Mouse (Mus musculus): ENCODE measurements around the gene Ccr1. TPM values are rescaled to one million over a fixed set of nuclear protein-coding genes. Genes with fewer than 3 reads are reported as not detected.
"Not testable (repeated sequence)": the region's sequence is repeated elsewhere in the genome, so short reads cannot be mapped to it uniquely, and the experiment has no call there.

Gene Ccr1
- total RNA-seq, 2 experiments from 2014 or later, result 0.38 TPM; not detected in 1

GRCm38 (mm10) chr9:123931761-123932700, 36.5 kb downstream of the Ccr1 start:
- Histone ChIP-seq H3K27ac (no peak overlapping the region), H3K4me3 (no peak overlapping the region)
- DNase-seq (ENCODE audit: extremely low spot score in 1 of 2, low spot score in 2 of 2), result no peak
- no peak for TF ChIP-seq CTCF (IDR thresholded peaks at IDR 0.05)
- intact Hi-C loops (cut with DNase I), result no loop called here

DNA sequence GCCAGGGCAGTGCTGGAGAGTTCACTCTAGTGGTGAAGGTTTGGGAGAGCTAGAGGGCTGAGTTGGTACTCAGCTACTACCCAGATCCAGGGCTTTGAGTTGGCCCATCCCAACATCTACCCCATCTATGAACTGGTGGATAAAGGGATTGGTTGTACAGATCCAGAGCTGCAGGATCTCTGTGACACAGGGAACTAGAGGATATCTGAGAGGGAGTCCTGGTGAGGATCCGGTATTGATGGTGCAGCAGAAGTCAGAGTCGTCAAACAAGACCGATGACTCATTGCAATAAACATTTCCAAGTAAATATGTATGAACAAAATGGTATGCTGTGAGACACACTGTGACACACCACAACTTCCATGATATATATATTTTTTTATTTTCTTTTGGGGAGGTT, 37.6 kb downstream of the Ccr1 start:
- H3K27ac ChIP-seq, result peak overlapping the region; percentile 44; the same call in 1 of the 2 replicates
- intact Hi-C loops (cut with DNase I), result no loop called here
- no peak for TF ChIP-seq CTCF (IDR thresholded peaks at IDR 0.05)
- no peak overlapping the region for H3K4me3 ChIP-seq
- no peak for DNase-seq (ENCODE audit: extremely low spot score in 1 of 2, low spot score in 2 of 2)

- no peak for DNase-seq (ENCODE audit: extremely low spot score in 1 of 2, low spot score in 2 of 2)
- TF ChIP-seq CTCF (IDR thresholded peaks at IDR 0.05), result no peak
- Histone ChIP-seq H3K4me3 (no peak overlapping the region), H3K27ac (peak overlapping the region; percentile 44)
- intact Hi-C loops (cut with DNase I), result no loop called here
Observed at GRCm38 (mm10) chr9:123930476-123930875, 38.0 kb downstream of the Ccr1 start.

DNA sequence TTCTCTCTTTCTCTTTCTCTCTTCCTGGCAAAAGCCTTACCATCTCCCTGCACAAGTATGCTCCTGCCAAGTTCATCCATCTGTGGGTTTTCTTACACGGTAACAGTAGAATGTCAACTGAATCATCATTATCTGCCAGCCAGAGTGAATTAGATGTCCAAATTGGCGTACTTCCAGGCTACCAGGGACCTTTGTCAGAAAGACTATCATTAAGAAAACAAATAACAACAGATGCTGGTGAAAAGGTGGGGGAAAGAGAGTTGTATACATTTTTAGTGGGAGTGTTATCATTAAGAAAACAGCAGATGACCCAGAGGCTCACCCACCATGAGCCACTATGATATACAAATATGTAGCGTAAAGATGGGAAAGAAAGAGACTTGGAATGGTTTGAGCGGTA, 38.6 kb downstream of the Ccr1 start:
- no peak for TF ChIP-seq CTCF (IDR thresholded peaks at IDR 0.05)
- Histone ChIP-seq H3K27ac (peak overlapping the region; percentile 32; the same call in 1 of the 2 replicates), H3K4me3 (no peak overlapping the region)
- no peak for DNase-seq (ENCODE audit: extremely low spot score in 1 of 2, low spot score in 2 of 2)
- intact Hi-C loops (cut with DNase I), result no loop called here

- H3K27ac ChIP-seq, result peak overlapping the region; percentile 5; the same call in 1 of the 2 replicates
- peak; percentile 30 for TF ChIP-seq CTCF (IDR thresholded peaks at IDR 0.05)
- no peak overlapping the region for H3K4me3 ChIP-seq
- no peak for DNase-seq (ENCODE audit: extremely low spot score in 1 of 2, low spot score in 2 of 2)
- intact Hi-C loops (cut with DNase I), result no loop called here
Observed at GRCm38 (mm10) chr9:123928759-123929246, 39.7 kb downstream of the Ccr1 start.

DNA sequence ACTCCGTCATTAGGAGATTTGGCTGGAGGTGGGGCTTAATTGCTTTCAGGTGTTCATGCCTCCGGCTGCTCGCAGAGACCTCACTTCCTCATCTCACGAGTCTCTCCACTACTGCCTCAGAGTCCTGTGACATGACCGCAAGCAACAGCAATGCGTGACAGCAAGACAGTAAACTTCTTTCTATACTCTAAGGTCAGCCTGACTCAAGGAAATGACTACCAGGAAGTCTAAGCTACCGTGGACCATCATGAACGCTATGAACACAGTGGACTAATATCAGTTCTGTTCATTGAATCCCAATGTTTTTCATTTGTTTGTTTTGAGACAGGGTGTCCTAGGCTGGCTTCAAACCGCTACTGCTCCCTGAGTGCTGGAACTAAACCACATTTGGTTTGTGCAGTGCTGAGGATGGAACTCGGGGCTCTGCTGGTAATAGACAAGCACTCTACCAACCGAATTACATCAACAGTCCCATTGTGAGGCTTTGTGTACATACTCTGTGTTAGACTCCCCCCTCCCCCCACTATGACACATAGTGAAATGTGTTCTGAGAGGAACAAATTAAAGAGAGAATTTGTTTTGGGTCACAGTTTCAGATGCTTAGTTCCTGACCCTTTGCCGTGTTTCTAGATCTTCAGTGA, 40.3 kb downstream of the Ccr1 start:
- no peak overlapping the region for H3K4me3 ChIP-seq
- intact Hi-C loops (cut with DNase I), result no loop called here
- no peak for DNase-seq (ENCODE audit: extremely low spot score in 1 of 2, low spot score in 2 of 2)
- no peak for TF ChIP-seq CTCF (IDR thresholded peaks at IDR 0.05)
- no peak overlapping the region; the same call in 1 of the 2 replicates for H3K27ac ChIP-seq

DNA sequence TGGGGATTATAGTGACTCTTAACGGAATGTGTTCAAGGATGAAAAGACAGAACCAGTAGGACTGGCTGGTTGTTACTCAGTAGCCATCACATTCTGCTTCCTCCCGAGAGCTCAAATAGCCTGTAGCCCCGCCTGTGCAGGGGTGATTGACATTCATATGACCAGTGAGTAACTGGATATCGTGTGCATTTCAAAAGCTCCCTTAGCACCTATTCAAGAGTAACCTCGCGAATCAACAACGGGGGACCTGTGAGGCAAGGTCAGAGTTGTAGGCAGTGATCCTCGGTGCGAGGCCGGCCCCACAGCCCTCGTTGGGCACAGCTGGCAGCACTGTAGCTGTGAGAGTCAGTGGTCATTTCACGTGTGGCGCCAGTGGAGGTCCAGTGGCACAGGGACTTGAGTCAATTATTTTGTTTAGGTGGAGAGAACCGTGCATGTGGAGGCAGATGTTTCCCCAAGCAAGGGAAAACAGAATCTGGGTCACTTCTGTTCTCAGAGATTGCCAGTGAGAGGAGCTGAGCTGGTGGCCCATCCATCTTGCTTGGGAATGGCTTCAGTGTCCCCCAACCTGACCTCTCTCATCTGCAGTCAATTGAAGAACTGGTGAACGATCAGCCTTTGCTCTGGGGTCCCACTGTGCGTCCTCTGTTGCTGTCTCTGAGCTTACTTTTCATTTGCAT, 41.1 kb downstream of the Ccr1 start:
- no peak for DNase-seq (ENCODE audit: extremely low spot score in 1 of 2, low spot score in 2 of 2)
- Histone ChIP-seq H3K27ac (peak overlapping the region; percentile 28; the same call in 1 of the 2 replicates), H3K4me3 (no peak overlapping the region)
- TF ChIP-seq CTCF (IDR thresholded peaks at IDR 0.05), result no peak
- intact Hi-C loops (cut with DNase I), result no loop called here

DNA sequence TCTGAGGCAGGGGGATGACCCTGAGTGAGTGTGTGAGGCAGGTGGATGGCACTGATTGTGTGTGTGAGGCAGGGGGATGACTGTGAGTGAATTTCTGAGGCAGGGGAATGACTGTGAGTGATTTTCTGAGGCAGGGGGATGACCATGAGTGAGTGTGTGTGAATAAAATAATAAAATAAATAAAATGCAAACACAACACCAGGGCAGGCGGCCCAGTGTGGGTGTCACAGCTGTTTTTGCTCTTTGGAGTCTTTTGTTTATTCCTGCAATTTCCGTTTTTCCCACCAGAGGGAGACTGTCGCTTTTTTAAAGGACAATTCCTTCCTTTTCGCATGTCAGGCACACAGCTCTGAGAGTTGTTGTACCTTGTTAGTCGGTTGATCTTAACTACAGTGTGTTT, 42.5 kb downstream of the Ccr1 start:
- peak; percentile 82 for TF ChIP-seq CTCF (IDR thresholded peaks at IDR 0.05)
- H3K4me3 ChIP-seq; H3K27ac ChIP-seq; intact Hi-C loops (cut with DNase I): not testable (repeated sequence)
- DNase-seq (ENCODE audit: extremely low spot score in 1 of 2, low spot score in 2 of 2), result peak; percentile 36 to 49

DNA sequence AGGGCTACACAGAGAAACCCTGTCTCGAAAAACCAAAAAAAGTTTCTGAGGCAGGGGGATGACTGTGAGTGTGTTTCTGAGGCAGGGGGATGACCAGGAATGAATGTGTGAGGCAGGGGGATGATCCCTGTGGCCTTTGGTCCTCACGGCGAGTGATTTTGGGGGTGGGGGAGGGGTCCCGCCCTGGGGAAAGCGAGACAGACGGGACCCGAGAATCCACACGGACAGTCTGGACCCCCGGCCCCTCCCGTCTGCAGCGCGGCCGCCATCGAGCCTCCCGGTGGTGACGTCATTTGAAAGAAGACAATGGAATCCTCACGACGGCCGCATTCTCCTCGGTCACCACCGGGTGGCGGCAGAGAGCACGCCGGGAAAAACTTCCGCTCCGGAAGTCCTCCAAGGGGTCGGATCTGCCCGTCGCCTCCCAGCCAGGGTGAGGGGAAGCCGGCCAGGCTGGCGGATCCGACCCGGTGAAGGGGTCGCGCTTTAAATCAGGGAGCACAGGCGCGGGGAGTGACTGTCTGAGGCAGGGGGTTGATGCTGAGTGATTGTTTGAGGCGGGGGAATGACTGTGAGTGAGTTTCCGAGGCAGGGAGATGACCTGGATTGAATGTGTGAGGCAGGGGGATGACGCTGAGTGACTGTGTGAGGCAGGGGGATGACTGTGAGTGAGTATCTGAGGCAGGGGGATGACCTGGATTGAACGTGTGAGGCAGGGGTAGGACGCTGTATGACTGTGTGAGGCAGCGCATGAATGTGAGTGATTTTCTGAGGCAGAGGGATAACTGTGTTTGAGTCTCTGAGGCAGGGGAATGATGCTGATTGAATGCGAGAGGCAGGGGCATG, 43.2 kb downstream of the Ccr1 start:
- TF ChIP-seq CTCF (IDR thresholded peaks at IDR 0.05), result peak; percentile 83
- DNase-seq (ENCODE audit: extremely low spot score in 1 of 2, low spot score in 2 of 2), result peak; percentile 87 to 89
- intact Hi-C loops (cut with DNase I), result no loop called here
- peak overlapping the region; percentile 72 for H3K4me3 ChIP-seq
- peak overlapping the region; percentile 96 for H3K27ac ChIP-seq

DNA sequence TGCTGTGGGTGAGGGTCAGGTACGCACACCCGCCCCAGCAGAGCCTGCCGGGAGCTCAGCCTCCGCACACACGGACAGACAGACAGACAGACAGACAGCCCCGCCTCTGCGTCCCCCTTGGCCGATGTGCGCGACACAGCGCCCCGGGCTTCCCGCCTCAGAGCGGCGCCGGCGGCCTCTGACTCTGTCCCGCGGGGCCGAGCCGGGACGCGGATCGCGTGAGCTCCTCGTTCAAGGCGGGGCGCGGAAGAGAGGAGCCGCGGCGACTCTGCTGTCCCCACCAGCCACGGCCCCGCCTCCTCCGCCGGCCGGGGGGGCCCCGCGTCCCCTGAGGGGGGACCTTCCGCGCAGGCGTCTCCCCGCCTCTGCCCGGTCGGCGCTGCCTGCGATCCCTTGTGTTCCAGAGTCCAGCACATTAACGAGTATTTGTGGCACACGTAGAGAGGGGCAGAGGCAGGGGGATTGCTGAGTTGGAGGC, 43.9 kb downstream of the Ccr1 start:
- no peak for TF ChIP-seq CTCF (IDR thresholded peaks at IDR 0.05)
- intact Hi-C loops (cut with DNase I), result no loop called here

DNA sequence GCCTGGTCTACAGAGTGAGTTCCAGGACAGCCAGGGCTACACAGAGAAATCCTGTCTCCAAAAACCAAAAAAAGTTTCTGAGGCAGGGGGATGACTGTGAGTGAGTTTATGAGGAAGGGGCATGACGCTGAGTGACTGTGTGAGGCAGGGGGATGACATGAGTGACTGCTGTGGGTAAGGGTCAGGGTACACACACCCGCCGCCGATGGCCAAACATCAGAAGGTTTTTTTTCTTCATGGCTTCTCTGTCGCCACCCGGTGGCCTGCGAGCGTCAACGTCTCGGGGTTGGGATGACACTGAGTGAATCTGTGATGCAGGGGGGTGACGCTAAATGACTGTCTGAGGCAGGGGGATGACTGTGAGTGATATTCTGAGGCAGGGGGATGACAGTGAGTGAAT, 44.5 kb downstream of the Ccr1 start:
- peak overlapping the region; percentile 40; the same call in 1 of the 2 replicates for H3K27ac ChIP-seq
- peak; percentile 66 to 75 for DNase-seq (ENCODE audit: extremely low spot score in 1 of 2, low spot score in 2 of 2)
- TF ChIP-seq CTCF (IDR thresholded peaks at IDR 0.05), result peak; percentile 59
- intact Hi-C loops (cut with DNase I), result not testable (repeated sequence)
- H3K4me3 ChIP-seq, result peak overlapping the region; percentile 72

More for the DNA sequence above, 43.9 kb downstream of the Ccr1 start:
- Histone ChIP-seq H3K4me3 (peak overlapping the region; percentile 72), H3K27ac (peak overlapping the region; percentile 96)
- DNase-seq (ENCODE audit: extremely low spot score in 1 of 2, low spot score in 2 of 2), result peak; percentile 92 to 94

All from left cerebral cortex, adult 2 months (tissue).